Mouse (Mus musculus): ENCODE results near the gene Rnf212b.
"Not testable (repeated sequence)": the region's sequence is repeated elsewhere in the genome, so short reads cannot be mapped to it uniquely, and the experiment has no call there.

Rnf212b gene

DNA sequence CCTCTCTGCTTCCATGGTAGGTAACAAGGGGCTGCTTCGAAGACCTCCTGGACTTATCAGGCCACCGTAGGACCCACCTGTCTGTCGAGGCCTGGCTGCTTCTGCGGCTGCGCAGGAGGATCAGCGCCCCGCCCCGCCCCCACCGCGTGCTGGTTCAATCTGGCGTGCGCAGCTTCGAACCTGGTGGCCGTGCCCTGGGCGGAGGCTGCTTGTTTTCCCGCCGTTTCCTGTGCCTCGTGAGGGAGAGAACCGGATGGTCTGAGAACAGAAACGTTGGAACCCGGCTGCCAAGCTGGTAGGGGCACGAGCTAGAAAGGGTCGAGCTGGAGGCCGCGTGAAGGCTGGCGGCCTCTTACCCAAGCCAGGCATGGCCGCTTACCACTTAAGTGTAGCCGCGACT lies at the start of gene Rnf212b:
Rnf212b (plus strand) TSS at position 151 of the 400 bp plus-strand sequence.
- no peak for DNase-seq

DNA sequence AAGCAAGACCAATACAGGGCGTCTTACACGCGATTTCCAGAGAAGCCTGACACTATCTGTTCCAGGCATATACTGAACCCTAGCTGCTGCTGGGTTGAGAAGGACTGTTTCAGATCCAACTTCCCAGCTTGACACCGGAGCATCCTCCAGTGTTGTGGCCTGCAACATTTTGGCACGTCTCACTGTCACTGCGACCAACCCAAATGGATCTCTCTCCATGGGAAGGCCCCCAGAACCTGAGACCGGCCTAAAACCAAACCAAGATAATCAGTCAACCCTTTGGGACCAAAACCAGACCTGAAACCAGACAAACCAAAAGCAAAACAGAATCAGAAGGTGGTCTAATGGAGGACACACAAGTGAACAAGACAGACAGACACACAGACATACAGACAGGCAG lies 47.0 kb upstream of the Rnf212b start:
- not testable (repeated sequence) for DNase-seq

DNA sequence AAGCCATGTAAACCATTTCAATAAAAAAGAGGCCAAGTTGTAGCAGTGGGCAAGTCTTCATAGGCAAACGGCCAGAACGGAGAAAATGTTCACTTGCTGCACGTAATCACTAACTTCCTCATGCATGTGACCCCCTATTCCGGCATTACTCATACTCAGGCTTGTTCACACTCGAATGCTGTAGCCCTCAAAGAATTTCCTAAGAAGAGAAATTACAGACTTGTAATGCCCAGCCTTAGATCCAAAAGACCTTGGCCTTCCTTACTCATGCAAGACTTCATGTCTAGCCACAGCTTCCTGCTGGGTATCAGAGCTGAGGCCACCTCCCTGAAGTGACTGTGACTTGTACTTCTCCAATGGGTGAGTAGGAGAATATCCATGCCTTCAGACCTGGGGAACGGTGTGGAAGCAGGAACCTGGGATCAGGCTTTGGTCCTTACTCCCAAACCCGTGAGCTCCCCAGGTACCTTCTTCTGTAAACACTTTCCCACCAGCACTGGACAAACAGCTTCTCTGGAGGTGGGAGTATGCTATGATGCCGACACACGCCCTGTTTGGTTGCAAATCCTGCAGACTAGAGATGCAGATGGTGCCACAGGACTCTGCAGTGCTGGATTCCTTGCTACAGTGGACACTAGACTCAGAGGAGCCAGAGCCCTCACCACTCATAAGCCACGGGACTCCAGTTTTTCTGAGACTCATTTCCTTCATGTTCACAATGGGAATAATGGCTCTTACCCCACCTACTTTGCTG lies 45.5 kb upstream of the Rnf212b start:
- DNase-seq, result no peak

DNA sequence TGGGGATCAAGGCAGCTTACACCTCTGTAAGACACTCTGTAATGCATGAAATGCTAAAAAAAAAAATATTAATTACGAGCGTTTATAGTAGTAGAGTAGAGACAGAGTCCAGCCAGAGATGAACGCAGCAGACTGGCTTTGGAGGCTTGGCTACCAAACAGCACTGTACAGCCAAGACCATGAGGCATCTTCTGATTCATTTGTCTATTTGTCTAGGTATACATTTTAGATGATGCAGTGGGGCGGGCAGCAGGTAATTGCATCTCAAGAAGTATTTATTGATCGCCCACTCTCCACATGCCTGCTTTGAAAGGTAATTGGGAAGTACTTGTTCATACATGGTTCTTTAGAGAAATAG lies 44.9 kb upstream of the Rnf212b start:
- no peak for DNase-seq

DNA sequence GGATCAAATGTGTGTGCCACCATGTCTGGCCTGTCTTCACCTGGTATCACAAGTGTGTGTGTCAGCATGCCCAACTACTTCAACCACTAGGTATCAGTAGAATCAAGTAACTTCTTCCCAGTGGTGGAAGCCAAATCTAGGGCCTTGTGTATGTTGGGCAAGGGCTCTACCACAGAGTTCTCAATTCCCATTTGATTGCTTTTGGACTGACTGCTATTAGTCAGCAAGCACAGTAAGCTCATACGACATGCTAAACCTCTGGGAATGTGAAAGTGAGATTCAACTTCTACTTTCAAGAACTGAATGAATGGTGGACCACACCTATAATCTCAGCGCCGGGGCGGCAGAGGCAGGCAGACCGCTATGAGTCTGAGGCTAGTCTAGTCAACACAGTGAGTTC lies 43.6 kb upstream of the Rnf212b start:
- DNase-seq, result no peak

DNA sequence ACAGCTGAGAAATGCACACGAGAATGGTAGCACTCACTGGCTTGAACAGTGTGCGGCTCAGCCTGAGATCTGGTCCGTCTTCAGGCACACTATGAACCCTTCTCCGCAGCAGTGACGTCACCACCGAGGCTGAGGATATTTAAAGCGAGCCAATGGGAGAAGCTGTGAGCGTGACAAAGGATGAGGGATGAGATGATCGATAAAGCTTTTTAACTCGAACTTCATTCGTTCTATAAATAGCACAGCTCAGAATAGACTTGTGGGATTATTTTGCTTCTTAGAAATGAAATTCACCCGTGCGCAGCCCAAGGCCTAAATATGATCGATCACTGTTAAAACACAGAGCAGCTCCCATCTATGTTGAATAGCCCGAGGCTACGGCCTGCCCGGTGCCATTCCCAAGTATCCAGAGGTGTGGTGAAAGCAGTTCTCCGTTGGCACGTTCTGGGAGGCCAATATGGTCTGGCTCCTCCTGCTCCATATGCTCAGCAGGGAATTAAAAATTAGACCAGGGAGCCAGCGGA lies 41.5 kb upstream of the Rnf212b start:
- no peak for DNase-seq

DNA sequence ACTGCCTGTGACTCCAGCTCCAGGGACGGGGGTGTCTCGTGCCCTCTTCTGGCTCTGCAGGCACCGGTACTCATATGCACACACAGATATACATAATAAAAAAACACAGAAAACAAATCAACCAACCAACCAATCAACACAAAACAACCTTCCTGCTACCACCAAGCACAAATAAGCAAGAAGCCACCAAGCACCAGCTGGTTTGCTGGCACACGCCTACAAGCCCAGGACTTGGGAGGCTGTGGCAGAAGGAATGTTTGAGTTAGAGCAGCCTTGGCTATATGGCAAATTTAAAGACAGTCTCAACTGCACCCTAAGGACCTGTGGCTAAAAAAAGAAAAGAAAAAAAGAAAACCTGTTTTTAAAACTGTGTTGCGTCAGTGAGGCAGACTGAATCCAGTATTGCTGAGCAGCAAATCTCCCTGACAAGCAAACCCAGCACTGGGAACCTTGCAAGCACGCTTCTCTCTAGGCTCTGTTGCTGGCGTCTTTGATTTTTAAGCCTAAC lies 38.4 kb upstream of the Rnf212b start:
- DNase-seq, result no peak

DNA sequence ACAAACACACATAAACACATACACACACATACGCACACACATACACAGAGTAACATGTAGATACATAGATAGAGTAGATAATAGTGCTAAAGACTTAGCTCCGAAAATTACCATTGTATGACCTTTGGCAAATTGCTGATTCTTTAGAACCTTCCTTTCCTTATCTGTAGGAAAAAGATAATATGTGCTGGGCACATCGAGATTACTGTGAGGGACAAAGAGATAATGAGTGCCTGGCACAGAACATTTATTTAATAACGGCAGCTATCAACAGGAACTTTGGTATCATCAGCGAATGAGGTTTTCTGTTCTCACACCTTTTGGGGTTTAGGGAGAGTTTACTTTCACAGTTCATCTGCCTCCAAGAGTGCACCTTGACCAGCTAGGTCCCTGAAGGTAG lies 37.2 kb upstream of the Rnf212b start:
- no peak for DNase-seq

DNA sequence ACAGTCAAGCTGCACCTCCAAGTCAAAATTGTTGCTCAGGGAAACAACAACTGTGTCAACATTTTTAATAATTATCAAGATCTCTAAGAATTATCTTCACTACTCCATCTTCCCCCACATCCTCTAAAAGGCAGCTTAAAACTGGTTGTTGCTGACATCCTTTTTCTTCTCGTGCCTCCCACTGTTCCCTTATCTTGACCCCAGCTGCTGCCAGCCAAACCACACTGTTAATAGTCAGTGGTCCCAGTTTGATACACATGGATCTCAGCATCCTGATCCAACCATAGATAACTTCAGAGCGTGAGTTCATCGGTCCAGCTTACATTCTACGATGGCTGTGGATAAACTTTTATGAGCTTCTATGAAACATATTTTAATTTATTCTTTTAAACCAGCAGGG lies 36.0 kb upstream of the Rnf212b start:
- no peak for DNase-seq

DNA sequence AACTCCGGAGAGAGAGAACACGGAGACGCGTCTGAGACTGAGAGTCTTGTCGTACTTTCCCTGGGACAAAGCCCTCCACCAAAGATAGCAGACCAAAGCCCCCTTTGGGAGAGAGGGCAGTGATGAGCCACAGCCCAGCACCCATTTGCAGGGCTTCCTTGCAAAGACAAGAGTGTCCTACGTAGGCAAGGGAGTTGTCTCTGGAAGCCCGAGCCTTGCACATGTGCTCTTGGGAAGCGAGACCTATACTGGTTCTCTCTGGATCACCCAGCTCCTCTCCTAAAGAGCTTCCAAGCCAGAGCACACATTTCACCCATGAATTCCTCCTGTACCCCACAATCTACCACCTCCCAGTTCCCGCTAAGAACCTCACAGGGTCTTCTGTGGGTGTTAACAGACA lies 33.9 kb upstream of the Rnf212b start:
- DNase-seq, result no peak

DNA sequence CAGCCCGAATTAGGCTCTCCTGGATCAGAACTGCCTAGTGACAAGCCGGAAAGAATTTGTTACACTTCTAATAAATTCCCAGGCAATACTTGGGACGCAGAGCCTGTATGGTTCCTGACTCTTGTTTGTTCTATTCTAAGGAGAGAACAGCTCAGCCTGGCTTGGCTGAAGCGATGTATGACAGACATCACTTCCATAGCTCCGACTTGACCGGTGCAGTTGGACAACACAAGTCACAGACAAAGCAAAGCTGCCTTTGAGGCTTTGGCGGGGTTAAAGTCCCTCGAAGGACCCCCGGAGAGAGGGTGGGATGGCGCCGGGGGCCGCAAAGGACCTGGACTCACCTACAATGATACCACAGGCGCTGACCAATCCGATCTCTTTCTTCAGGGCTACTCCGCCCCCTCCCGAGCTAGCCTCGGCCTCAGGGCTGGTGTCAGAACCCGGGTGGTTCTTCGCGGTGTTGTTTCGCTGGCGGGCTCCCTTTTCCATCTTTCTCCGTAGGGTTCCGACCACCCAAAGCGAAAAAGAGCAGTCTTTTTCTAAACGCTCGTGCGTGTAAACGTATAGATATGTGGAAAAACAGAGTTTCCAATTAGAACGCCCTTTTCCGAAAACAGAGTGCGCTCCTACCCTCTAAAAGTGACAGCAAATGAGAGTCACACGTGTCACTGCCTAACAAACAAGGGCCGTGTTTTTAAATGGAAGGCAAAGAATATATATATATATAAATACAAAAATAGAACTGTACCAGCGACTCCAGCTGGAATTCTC lies 32.9 kb upstream of the Rnf212b start:
- DNase-seq, result no peak

DNA sequence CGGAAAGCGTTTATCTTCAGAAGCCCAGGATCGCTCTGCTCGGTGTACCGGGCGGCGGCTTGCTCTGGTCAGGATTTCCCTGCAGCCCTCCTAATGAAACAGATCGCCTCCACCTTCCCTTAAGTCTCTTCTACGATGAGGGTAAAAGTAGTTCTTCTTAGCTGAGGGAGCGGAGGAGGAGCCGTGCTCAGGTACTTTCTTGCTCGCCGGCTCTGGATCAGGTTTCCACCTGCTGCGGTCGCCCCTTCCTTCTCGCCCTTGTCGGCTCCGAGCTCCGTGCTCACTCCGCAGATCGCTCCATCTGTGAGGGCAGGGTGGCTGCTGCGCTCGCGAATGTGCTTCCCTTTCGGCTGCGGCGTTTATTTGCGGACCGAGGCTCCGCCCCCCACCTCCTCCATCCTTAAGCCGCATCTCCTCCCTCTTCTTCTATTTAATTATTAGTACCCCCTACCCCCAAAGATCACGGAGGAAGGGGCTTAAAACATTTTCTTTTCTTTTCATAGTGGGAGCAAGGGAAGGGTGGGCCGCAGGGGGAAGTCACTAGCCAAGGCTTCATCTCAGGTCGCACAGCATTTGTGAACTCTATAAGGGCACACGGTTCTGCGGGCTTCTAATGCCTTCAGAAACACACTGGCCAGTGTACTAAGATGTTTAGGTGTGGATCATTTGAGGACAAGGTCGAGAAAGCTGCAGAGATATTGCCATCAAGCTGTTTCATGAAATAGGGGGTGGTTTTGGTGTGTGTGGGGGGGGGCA lies 32.2 kb upstream of the Rnf212b start, which contains the start of gene Slc7a8:
Slc7a8 (minus strand) TSS at position 337 of the 756 bp plus-strand sequence.
- peak; percentile 66 for DNase-seq

DNA sequence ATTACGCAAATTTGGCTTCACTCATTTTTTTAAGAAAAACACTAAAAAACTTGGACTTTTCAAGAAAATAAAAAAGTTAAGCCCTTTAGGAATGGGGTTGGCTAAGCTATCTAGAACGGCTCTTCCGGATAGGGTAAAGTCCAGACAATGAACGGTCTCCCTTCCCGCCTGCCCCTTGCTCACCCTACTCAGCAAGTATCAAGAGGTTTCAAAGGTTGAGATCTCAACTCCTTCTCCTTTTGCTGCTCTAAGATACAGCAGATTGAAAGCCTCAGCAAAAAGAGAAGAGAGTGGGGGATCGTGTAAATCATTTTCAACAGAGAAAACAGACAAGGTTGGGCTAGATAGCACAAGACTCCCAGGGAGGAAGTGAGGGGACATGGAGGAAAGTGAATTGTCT lies 31.0 kb upstream of the Rnf212b start:
- no peak for DNase-seq

DNA sequence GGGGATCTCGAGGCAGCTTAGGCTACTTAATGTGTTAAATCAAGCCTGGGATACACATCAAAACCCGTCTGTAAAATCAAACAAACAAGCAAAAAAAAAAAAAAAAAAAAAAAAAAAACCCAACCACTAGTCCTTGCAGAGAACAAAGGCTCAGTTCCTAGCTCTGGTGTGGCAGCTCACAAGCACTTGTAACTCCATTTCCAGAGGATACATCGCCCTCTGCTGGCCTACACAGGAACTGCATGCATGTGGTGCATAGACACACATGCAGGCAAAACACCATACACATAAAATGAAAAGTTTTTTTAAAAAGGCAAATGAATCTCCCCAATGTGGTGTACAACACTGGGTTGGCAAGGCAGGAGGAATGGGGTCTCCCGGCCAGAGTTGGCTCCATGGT lies 28.0 kb upstream of the Rnf212b start:
- peak; percentile 87 for DNase-seq

DNA sequence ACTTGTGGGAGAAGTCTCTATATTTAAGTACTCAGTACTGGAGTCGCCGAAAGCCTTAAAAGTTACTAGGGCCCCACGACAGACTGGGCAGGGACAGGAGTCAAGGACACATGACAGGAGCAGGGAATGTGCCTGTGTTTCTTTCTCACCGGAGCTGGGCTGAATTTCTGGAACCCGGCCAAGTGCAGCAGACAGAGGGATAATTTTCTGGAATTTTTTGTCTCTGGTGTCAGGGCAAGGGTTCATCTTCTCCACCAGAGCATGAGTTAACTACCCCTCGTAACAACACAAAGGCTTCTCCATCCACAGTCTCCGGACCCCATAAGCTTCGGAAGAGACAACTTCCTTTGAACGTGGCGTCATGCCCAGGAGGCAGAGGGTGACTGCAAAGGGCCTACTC lies 27.5 kb upstream of the Rnf212b start:
- DNase-seq, result no peak

DNA sequence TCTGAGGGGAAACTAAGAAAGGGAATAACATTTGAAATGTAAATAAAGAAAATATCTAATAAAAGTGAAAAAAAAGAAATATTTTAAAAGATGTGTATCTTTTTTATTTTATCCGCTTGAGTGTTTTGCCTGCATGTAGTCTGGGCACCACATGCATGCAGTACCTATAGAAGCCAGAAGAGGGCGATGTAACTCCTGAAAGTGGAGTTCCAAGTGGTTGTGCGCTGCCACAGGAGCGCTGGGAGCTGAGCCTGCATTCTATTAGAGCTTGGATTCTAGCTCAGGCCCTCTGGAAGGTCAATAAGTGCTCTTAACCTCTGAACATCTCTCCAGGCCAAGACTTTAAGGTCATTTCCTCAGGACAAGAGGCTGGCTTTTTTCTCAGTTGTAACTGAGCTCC lies 26.7 kb upstream of the Rnf212b start:
- no peak for DNase-seq

DNA sequence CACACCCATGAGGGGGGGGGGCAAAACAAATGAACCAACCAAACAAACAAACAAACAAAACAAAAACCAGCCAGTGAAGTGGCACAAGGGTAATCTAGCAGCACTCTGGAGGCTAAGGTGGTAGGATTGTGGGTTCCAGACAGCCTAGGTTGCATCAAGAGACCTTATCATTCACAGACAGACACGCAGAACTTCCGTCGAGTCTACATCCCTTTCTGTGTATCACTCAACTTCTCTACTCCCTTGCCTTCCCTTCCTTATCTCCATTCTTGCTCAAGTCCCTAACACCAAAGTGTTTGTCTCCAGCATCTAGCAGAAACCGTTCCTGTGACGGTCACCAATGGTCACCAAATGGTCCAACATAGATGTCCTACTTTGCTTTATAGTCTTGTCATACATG lies 25.7 kb upstream of the Rnf212b start:
- DNase-seq, result no peak

DNA sequence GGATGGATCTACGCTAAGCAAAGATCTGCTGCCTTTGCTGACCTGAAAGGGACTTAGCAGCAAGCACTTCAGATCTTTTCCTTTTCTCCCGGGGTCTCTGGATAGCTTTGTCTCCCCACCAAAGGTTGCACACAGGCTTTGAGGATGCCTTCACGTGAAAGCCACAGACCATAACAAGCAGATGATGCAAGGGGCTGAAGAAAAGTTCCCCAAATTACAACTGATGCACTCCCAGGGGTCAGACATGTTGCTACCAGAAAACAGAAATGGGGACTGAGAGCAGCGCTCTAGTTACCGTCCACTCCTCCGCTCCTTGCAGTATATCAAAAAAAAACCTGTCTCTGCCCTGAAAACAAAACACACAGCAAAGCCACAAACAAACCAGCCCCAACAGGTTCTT lies 21.8 kb upstream of the Rnf212b start:
- no peak for DNase-seq

DNA sequence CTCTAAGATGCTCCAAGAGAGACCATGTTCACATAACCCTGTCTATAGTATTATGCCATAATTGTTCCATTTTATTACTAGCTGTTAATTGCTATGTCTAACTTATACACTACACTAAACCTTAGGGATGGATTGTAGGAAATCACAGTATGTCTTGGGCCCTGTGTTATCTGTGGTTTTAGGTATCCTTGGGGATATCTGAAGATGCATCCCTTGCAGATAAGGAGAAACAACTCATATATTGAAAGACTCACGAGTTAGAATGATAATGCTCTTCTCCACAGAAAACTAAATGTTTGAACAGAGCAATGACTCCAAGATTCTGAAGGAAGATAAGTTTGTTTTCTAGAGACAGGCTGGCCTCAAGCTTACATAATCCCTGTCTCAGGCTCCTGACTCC lies 20.6 kb upstream of the Rnf212b start:
- DNase-seq, result no peak

DNA sequence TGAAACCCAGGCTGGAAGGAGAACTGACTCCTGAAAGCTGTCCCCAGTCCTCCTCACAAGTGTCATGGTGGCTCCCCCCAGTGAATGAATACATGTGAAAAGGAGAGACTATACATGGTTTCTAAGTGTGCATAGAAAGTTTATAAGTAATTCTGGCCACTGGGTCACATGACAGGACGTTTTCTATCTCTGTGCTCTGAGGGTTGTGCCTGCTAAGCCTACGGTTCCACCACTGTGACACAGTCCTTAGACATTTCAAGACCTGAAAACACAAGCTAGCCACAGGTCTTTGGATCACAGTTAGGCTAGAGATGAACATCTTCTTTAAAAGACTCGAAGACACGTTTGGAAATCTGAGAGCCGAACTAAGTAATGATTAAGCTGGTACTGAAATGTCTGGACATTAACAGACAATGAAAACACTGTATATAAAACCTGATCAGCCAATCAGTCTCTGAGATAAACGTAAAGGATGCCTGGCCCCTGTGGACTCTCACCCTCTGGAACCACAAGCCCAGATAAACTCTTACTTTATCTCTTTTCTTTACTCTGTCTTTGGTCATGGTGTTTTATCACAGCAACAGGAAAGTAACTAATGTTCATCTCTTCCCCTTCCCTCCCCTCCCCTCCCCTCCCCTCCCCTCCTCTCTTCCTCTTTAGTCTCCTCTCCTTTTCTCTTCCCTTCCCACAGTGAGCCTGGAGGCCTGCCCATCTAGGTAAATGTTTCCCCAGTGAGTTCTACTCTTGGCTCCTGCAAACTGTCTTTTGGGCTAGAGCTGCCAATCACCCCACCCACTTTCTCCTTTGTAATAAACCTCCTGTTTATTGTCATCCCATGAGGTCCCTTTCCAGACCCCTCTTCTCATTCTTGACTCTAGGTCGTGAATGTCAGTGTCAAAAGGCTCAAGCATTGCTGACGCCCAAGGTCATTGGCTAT lies 19.8 kb upstream of the Rnf212b start:
- no peak for DNase-seq

DNA sequence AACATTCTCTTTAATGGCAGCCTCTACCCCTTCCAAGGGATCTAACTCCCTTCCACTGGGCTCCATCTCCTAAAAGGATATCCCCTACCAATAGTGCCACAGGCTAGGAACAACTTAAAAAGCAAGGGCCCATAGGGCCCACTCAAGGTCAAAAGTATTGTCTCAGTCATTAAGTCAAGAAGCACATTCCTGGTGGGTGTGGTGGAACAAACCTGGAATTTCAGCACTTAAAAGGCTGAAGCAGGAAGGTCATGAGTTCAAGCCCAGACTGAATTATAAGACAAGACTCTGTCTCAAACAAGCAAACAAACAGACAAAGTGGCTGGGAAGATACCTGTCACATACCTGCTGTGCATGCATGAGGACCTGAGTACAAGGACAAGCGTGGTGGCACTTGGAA lies 18.0 kb upstream of the Rnf212b start:
- DNase-seq, result no peak

DNA sequence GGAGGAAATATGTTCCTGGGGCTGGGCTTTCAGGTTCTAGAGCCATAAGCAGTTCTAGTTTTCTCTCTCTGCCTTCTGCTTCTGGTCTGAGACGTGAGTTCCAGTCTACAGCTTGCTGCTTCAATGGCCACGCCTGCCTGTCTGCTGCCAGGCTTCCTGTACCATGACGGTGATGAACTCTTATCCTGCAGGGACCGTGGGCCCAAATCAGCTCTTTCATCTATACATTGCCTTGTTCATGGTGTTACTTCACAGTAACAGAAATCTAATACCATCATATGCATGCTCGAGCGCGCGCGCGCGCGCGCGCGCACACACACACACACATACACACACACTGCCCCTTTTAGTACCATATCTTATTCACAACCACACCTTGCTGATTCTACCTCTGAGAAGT lies 17.2 kb upstream of the Rnf212b start:
- no peak for DNase-seq

Data from thymus, postnatal 25 days (tissue).